Mouse (Mus musculus): Measurements from ENCODE around the gene Slc19a2. TPM values are rescaled to one million over a fixed set of nuclear protein-coding genes. Genes with fewer than 3 reads are reported as not detected.

The Slc19a2 gene
- 8.4 and 9.4 TPM in 2 replicates for polyA plus RNA-seq (2015; fragmentation: Nextera tagmentation; extraction: Ambion mirVana)

- H3K27me3 ChIP-seq = no peaks in the 10 kb centered on the region
- H3K9ac ChIP-seq = peak within 1 kb of the TSS; percentile 58
- H3K36me3 ChIP-seq = no peaks in the 10 kb centered on the region
- under 1% methylated on average over 61 of the region's 79 CpGs for WGBS
- H3K9me3 ChIP-seq = no peaks in the 10 kb centered on the region
- peak; percentile 96 for ATAC-seq (ENCODE audit: low FRiP score, low read depth)
- H3K4me2 ChIP-seq = peak within 1 kb of the TSS; percentile 70
- peaks cover 27% of the 10 kb centered on the region for H3K4me1 ChIP-seq (replicated peaks)
- peak within 1 kb of the TSS; percentile 82 for H3K4me3 ChIP-seq
- peak within 1 kb of the TSS; percentile 77 for H3K27ac ChIP-seq (replicated peaks)
Observed at GRCm38 (mm10) chr1:164248465-164249331, at the start of gene Slc19a2. TSS of gene Slc19a2 (plus strand) at chr1:164249046.

DNA sequence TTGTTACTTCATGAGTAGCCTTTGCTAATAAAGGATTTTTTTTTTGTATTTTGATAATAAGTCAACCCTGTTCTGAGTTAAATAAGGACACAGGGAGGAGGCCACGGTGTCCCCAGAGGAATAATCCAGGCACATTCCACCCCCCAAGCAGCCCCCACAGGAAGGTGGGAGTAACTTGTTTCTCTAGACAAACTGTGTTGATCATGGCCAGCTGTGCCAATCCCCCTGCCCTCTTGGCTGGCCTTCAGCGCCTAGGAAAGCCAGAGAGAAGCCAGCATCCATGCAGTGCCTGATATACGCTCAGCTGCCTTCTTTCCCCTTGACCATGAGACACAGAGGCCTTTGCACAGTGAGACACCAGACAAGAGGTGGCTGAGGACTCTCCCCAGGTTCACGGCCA is 49.3 kb upstream of the Slc19a2 start:
- no peaks in the 10 kb centered on the region for H3K4me1 ChIP-seq (replicated peaks)
- no peaks in the 10 kb centered on the region for H3K9me3 ChIP-seq
- no peaks in the 10 kb centered on the region for H3K36me3 ChIP-seq
- no peaks in the 10 kb centered on the region for H3K27me3 ChIP-seq
- WGBS = 90% methylated on average over 4 of the region's 4 CpGs
- no peak for ATAC-seq (ENCODE audit: low FRiP score, low read depth)
- no peak overlapping the region for H3K4me3 ChIP-seq
- no peak overlapping the region for H3K4me2 ChIP-seq
- H3K9ac ChIP-seq = no peak overlapping the region
- no peak overlapping the region for H3K27ac ChIP-seq (replicated peaks)

- no peaks in the 10 kb centered on the region for H3K9me3 ChIP-seq
- WGBS = 94% methylated on average over 2 of the region's 2 CpGs
- no peaks in the 10 kb centered on the region for H3K36me3 ChIP-seq
- no peak overlapping the region for H3K4me2 ChIP-seq
- no peaks in the 10 kb centered on the region for H3K4me1 ChIP-seq (replicated peaks)
- no peak overlapping the region for H3K27ac ChIP-seq (replicated peaks)
- H3K27me3 ChIP-seq = no peaks in the 10 kb centered on the region
- no peak for ATAC-seq (ENCODE audit: low FRiP score, low read depth)
- no peak overlapping the region for H3K4me3 ChIP-seq
- no peak overlapping the region for H3K9ac ChIP-seq
Observed at GRCm38 (mm10) chr1:164208437-164208836, 40.4 kb upstream of the Slc19a2 start.

GRCm38 (mm10) chr1:164210899-164211298 is 37.9 kb upstream of the Slc19a2 start:
- no peaks in the 10 kb centered on the region for H3K9me3 ChIP-seq
- H3K4me3 ChIP-seq = no peak overlapping the region
- ATAC-seq (ENCODE audit: low FRiP score, low read depth) = no peak
- no peaks in the 10 kb centered on the region for H3K36me3 ChIP-seq
- no peak overlapping the region for H3K27ac ChIP-seq (replicated peaks)
- 80% methylated on average over 4 of the region's 4 CpGs for WGBS
- no peak overlapping the region for H3K4me2 ChIP-seq
- H3K27me3 ChIP-seq = no peaks in the 10 kb centered on the region
- H3K4me1 ChIP-seq (replicated peaks) = no peaks in the 10 kb centered on the region
- H3K9ac ChIP-seq = no peak overlapping the region

- ATAC-seq (ENCODE audit: low FRiP score, low read depth) = no peak
- Histone ChIP-seq H3K4me1 (replicated peaks) (peaks cover 2% of the 10 kb centered on the region; the same call in 1 of the 2 replicates), H3K4me3 (no peak overlapping the region), H3K27me3 (no peaks in the 10 kb centered on the region), H3K4me2 (no peak overlapping the region), H3K27ac (replicated peaks) (no peak overlapping the region), H3K36me3 (no peaks in the 10 kb centered on the region), H3K9me3 (no peaks in the 10 kb centered on the region), H3K9ac (no peak overlapping the region)
- WGBS = 85% methylated on average over 8 of the region's 8 CpGs
Observed at GRCm38 (mm10) chr1:164212686-164213085, 36.2 kb upstream of the Slc19a2 start.

DNA sequence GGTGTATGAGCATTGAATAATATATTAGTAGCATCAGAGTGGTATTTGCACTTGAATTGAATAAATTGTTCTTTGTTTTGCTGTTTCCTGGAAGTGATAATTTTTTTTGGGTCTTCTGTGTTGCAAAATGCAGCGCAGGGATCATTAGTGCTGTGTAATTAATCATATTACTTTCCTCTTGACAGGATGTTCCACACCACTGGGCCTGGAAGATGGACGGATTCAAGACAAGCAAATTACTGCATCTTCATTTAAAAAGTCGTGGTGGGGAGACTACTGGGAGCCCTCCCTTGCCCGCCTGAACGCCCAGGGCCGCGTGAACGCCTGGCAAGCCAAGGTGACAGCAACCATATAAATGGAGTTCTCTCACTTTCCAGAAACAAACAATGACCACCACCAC is 34.7 kb upstream of the Slc19a2 start:
- no peak overlapping the region for H3K9ac ChIP-seq
- 33% methylated on average over 8 of the region's 8 CpGs for WGBS
- no peaks in the 10 kb centered on the region for H3K27me3 ChIP-seq
- H3K27ac ChIP-seq (replicated peaks) = no peak overlapping the region
- no peak overlapping the region for H3K4me3 ChIP-seq
- H3K36me3 ChIP-seq = no peaks in the 10 kb centered on the region
- no peak overlapping the region for H3K4me2 ChIP-seq
- H3K4me1 ChIP-seq (replicated peaks) = peaks cover 9% of the 10 kb centered on the region; the same call in 1 of the 2 replicates
- peak; percentile 51; the same call in 1 of the 2 replicates for ATAC-seq (ENCODE audit: low FRiP score, low read depth)
- H3K9me3 ChIP-seq = no peaks in the 10 kb centered on the region

DNA sequence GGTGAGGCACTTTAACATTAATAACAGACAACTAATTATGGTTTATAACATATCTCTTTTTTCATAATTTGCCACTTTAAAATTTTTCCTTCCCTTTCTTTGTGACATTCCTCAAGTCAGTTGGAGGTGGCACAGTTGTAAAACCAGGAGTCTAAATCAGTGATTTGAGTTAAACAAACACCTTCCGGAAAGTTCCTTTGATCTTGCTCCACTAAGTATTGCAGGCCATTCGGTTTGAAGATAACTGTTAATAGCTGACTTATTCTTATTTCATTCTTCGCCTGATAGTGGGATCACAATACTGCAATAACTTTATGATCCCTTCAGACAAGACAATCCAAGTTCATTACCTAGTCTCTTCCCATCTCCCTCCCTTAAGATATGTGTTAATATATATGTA is 33.7 kb upstream of the Slc19a2 start:
- H3K9ac ChIP-seq = no peak overlapping the region
- no peaks in the 10 kb centered on the region for H3K27me3 ChIP-seq
- no peak overlapping the region for H3K4me3 ChIP-seq
- H3K36me3 ChIP-seq = no peaks in the 10 kb centered on the region
- WGBS = 89% methylated on average over 3 of the region's 3 CpGs
- ATAC-seq (ENCODE audit: low FRiP score, low read depth) = no peak
- H3K4me1 ChIP-seq (replicated peaks) = peaks cover 9% of the 10 kb centered on the region; the same call in 1 of the 2 replicates
- no peak overlapping the region for H3K4me2 ChIP-seq
- H3K9me3 ChIP-seq = no peaks in the 10 kb centered on the region
- H3K27ac ChIP-seq (replicated peaks) = no peak overlapping the region

DNA sequence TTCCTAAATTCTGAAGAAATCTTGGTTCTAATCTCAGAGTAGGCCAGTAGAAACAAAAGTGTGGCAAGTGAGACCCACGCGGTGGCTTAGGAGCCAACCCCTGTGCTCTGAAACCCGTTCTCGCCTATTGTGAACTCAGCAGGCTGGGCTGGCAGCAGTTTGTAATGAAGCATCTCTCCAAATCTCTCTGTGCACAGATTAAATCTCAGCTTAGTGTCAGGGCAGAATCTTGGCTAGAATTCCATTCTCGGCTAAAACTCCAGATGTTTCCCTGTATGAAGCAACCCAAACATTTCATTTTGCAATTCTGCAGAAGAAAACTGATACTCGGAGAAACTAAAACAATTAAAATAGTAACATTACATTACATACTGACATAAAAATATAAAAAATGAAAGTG is 33.3 kb upstream of the Slc19a2 start:
- H3K4me3 ChIP-seq = no peak overlapping the region
- no peaks in the 10 kb centered on the region for H3K9me3 ChIP-seq
- H3K4me2 ChIP-seq = no peak overlapping the region
- no peak overlapping the region for H3K27ac ChIP-seq (replicated peaks)
- H3K27me3 ChIP-seq = no peaks in the 10 kb centered on the region
- 72% methylated on average over 6 of the region's 6 CpGs for WGBS
- H3K9ac ChIP-seq = no peak overlapping the region
- no peak for ATAC-seq (ENCODE audit: low FRiP score, low read depth)
- H3K36me3 ChIP-seq = no peaks in the 10 kb centered on the region
- H3K4me1 ChIP-seq (replicated peaks) = peaks cover 9% of the 10 kb centered on the region; the same call in 1 of the 2 replicates

DNA sequence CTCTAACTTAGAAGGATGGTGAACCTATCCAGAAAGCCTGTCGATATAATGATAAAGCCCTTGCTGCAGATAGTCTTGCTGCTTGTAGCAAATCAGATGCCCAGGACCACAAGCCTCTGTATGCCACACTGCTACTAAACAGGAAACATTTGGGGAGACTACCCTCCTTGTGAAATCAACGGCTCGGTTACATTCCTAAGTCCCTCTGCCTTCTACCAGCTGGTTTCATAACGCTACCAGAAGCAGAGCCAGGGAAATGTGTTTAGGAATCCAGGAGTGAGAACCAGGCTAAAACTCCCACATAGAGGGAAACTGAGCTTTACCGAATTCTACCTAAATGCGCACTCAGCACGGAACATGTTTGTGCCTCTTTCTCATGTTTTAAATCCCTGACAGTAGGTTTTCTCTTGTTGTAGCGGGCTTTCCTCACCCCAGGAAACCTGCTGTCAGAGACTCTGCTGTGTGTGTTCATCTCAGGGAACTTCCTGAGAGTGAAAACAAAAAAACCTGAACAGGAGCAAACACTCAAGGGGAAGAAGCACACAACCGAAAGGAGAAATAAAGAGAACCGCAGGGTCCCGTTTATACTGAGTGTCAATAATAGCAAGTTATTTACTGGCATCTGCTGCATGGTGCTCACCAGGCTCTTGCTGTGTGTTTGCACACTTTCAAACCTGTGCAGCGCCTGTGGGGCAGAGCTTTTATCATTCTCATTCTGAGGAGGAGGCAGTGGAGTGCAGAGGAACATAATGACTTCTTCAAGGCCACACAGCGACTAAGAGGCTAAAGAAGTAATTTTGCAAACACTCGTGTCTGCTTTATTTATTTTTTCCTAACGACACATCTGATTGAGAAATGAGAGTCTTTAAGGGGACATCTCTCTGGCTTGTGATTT is 30.8 kb upstream of the Slc19a2 start:
- no peaks in the 10 kb centered on the region for H3K36me3 ChIP-seq
- H3K27ac ChIP-seq (replicated peaks) = no peak overlapping the region
- H3K27me3 ChIP-seq = 0 out of 2 replicates have a peak, but pooled peaks cover 3% of the 10 kb centered on the region
- no peak for ATAC-seq (ENCODE audit: low FRiP score, low read depth)
- peak overlapping the region; percentile 36 for H3K4me2 ChIP-seq
- H3K4me3 ChIP-seq = no peak overlapping the region
- peaks cover 9% of the 10 kb centered on the region; the same call in 1 of the 2 replicates for H3K4me1 ChIP-seq (replicated peaks)
- 39% methylated on average over 15 of the region's 15 CpGs for WGBS
- no peak overlapping the region for H3K9ac ChIP-seq
- H3K9me3 ChIP-seq = no peaks in the 10 kb centered on the region

GRCm38 (mm10) chr1:164220261-164220660 is 28.6 kb upstream of the Slc19a2 start:
- WGBS = 90% methylated on average over 4 of the region's 4 CpGs
- peaks cover 9% of the 10 kb centered on the region; the same call in 1 of the 2 replicates for H3K4me1 ChIP-seq (replicated peaks)
- ATAC-seq (ENCODE audit: low FRiP score, low read depth) = no peak
- no peaks in the 10 kb centered on the region for H3K9me3 ChIP-seq
- H3K4me2 ChIP-seq = no peak overlapping the region
- H3K27me3 ChIP-seq = 0 out of 2 replicates have a peak, but pooled peaks cover 4% of the 10 kb centered on the region
- H3K36me3 ChIP-seq = no peaks in the 10 kb centered on the region
- H3K27ac ChIP-seq (replicated peaks) = no peak overlapping the region
- no peak overlapping the region for H3K4me3 ChIP-seq
- no peak overlapping the region for H3K9ac ChIP-seq

DNA sequence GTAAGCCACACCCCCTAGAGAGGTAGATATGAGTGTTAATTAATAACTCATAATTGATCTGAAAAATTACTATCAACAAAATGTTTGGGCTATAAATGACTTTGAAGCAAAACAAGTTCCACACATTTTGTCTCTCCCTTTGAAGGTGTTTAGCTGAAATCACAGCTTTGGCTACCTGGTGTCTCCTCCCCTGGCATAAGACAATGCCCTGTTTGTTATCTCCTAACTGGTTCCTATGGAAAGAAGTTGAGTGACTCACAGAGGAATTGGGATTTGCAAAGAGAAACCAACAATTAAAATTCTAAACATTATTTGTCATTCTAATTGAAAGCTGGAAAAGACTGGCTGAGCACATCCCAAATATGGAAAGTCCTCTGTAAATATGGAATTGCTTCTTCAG is 25.8 kb upstream of the Slc19a2 start:
- H3K4me3 ChIP-seq = no peak overlapping the region
- no peak for ATAC-seq (ENCODE audit: low FRiP score, low read depth)
- H3K27ac ChIP-seq (replicated peaks) = no peak overlapping the region
- H3K9ac ChIP-seq = no peak overlapping the region
- 0 out of 2 replicates have a peak, but pooled peaks cover 3% of the 10 kb centered on the region for H3K4me1 ChIP-seq (replicated peaks)
- no peaks in the 10 kb centered on the region for H3K9me3 ChIP-seq
- H3K4me2 ChIP-seq = no peak overlapping the region
- no peaks in the 10 kb centered on the region for H3K36me3 ChIP-seq
- H3K27me3 ChIP-seq = 0 out of 2 replicates have a peak, but pooled peaks cover 4% of the 10 kb centered on the region
